In the genomic region with DNA sequence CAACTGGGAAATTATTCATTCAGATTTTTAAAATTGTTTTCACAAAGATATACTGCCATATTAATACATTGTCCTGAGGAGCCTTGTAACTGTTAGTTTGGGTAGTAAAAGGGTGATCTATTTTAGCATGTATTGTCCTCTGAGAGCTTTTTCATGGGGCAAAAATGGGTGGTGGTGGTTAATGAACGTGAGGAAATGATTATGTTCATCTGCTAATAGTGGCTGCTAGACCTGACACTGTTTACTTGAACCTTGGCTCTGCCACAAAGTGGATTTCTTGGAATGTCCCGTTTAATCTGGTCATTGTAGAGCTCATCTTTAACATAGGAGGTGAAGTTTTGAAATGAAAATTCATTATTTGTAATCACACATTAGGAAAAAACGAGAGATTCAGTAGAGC, we compare ENCODE assay signal across 8 mouse cellular contexts. TPM values are rescaled to one million over a fixed set of nuclear protein-coding genes. Genes with fewer than 3 reads are reported as not detected.
A peak's percentile ranks its signal among the peaks of the same experiment; 100 is the strongest.
DNase-seq lines count a peak whose midpoint lies in the region; ATAC-seq and TF ChIP-seq lines count a peak whose summit lies in the region.

No protein-coding gene starts in this region.

- H3K9ac ChIP-seq in kidney, embryonic 14.5 days (ENCODE audit: low read depth, low read length), result peak overlapping the region; percentile 44; the same call in 1 of the 2 replicates
- H3K9ac ChIP-seq in embryonic facial prominence, embryonic 12.5 days, result no peak overlapping the region; the same call in 1 of the 2 replicates
- H3K9ac ChIP-seq in hindbrain, postnatal 0 days (replicated peaks; ENCODE audit: low read length), result 0 out of 2 replicates have a peak overlapping the region, but pooled peaks have one; percentile 17
- no peak overlapping the region for H3K9ac ChIP-seq in midbrain, embryonic 15.5 days

- H3K4me2 ChIP-seq in kidney, embryonic 14.5 days (replicated peaks; ENCODE audit: low read depth, low read length), result peak overlapping the region; percentile 76
- H3K4me2 ChIP-seq in embryonic facial prominence, embryonic 12.5 days (replicated peaks), result peak overlapping the region; percentile 69
- peak overlapping the region; percentile 66 for H3K4me2 ChIP-seq in hindbrain, postnatal 0 days (ENCODE audit: low read depth, low read length)
- peak overlapping the region; percentile 73 for H3K4me2 ChIP-seq in midbrain, embryonic 15.5 days

- no peaks in the 10 kb centered on the region for H3K9me3 ChIP-seq in kidney, embryonic 14.5 days (ENCODE audit: control insufficient read depth, low read length)
- H3K9me3 ChIP-seq in embryonic facial prominence, embryonic 12.5 days, result no peaks in the 10 kb centered on the region
- H3K9me3 ChIP-seq in hindbrain, postnatal 0 days (ENCODE audit: low read length), result no peaks in the 10 kb centered on the region
- no peaks in the 10 kb centered on the region for H3K9me3 ChIP-seq in midbrain, embryonic 15.5 days

- peak overlapping the region; percentile 98 for H3K4me3 ChIP-seq in kidney, embryonic 14.5 days (ENCODE audit: low read length)
- H3K4me3 ChIP-seq in embryonic facial prominence, embryonic 12.5 days, result peak overlapping the region; percentile 20
- H3K4me3 ChIP-seq in hindbrain, postnatal 0 days (ENCODE audit: low read length), result peak overlapping the region; percentile 98
- H3K4me3 ChIP-seq in midbrain, embryonic 15.5 days, result peak overlapping the region; percentile 25

- no peaks in the 10 kb centered on the region for H3K27me3 ChIP-seq in kidney, embryonic 14.5 days (ENCODE audit: control insufficient read depth, insufficient read depth, low read length)
- H3K27me3 ChIP-seq in embryonic facial prominence, embryonic 12.5 days, result no peaks in the 10 kb centered on the region
- no peaks in the 10 kb centered on the region for H3K27me3 ChIP-seq in hindbrain, postnatal 0 days (ENCODE audit: insufficient read depth, low read length)
- no peaks in the 10 kb centered on the region for H3K27me3 ChIP-seq in midbrain, embryonic 15.5 days (replicated peaks)

- DNase-seq in kidney, adult 11 months, result no peak
- no peak for DNase-seq in hindbrain, postnatal 0 days (ENCODE audit: low spot score)
- DNase-seq in right cerebral cortex, adult 2 months (ENCODE audit: low spot score in 2 of 2), result no peak
- no peak for DNase-seq in ovary, postnatal 10 days (ENCODE audit: low spot score)
- DNase-seq in layer of hippocampus, adult 9-10 months (ENCODE audit: low spot score), result no peak

- H3K36me3 ChIP-seq in kidney, embryonic 14.5 days (ENCODE audit: control insufficient read depth, insufficient read depth, low read length), result no peaks in the 10 kb centered on the region
- no peaks in the 10 kb centered on the region for H3K36me3 ChIP-seq in embryonic facial prominence, embryonic 12.5 days
- no peaks in the 10 kb centered on the region for H3K36me3 ChIP-seq in hindbrain, postnatal 0 days (ENCODE audit: insufficient read depth, low read length)
- no peaks in the 10 kb centered on the region for H3K36me3 ChIP-seq in midbrain, embryonic 15.5 days (replicated peaks)

- 33% methylated on average over 3 of the region's 3 CpGs for WGBS in kidney, embryonic 14.5 days
- WGBS in embryonic facial prominence, embryonic 12.5 days, result 19% methylated on average over 3 of the region's 3 CpGs
- WGBS in hindbrain, postnatal 0 days, result 31% methylated on average over 3 of the region's 3 CpGs
- WGBS in midbrain, embryonic 15.5 days, result 19% methylated on average over 3 of the region's 3 CpGs

- no peak for ATAC-seq in kidney, embryonic 14.5 days (ENCODE audit: low FRiP score, low TSS enrichment)
- ATAC-seq in embryonic facial prominence, embryonic 12.5 days (ENCODE audit: insufficient number of reproducible peaks, insufficient read depth, low FRiP score, low TSS enrichment), result no peak
- no peak for ATAC-seq in hindbrain, postnatal 0 days
- no peak for ATAC-seq in midbrain, embryonic 15.5 days (replicated peaks)

- no peak for TF ChIP-seq CTCF in hindbrain, postnatal 0 days (IDR thresholded peaks at IDR 0.05; ENCODE audit: low read depth)

- H3K4me1 ChIP-seq in kidney, embryonic 14.5 days (ENCODE audit: control insufficient read depth, insufficient read depth, low read length), result peaks cover 26% of the 10 kb centered on the region
- H3K4me1 ChIP-seq in embryonic facial prominence, embryonic 12.5 days, result peaks cover 11% of the 10 kb centered on the region; the same call in 1 of the 2 replicates
- 0 out of 2 replicates have a peak, but pooled peaks cover 14% of the 10 kb centered on the region for H3K4me1 ChIP-seq in hindbrain, postnatal 0 days (ENCODE audit: insufficient read depth, low read length)
- H3K4me1 ChIP-seq in midbrain, embryonic 15.5 days, result peaks cover 26% of the 10 kb centered on the region

- H3K27ac ChIP-seq in kidney, embryonic 14.5 days (ENCODE audit: low read depth, low read length), result no peak overlapping the region
- no peak overlapping the region for H3K27ac ChIP-seq in embryonic facial prominence, embryonic 12.5 days
- H3K27ac ChIP-seq in hindbrain, postnatal 0 days, result no peak overlapping the region
- H3K27ac ChIP-seq in midbrain, embryonic 15.5 days, result no peak overlapping the region

RNA-seq across cellular contexts. Expression of a gene that starts 2.5 kb away (rescaled TPM):
- 20.2 and 23.0 TPM in 2 replicates for polyA plus RNA-seq in kidney, embryonic 14.5 days (2014; fragmentation: Nextera tagmentation; extraction: Ambion mirVana)
- polyA plus RNA-seq in embryonic facial prominence, embryonic 12.5 days (2016; fragmentation: Nextera tagmentation; extraction: Ambion mirVana), result 26.4 and 27.0 TPM in 2 replicates
- 50.0 and 57.1 TPM in 2 replicates for total RNA-seq in hindbrain, postnatal 0 days (2014; rRNA removed)
- polyA plus RNA-seq in hindbrain, postnatal 0 days (2015; fragmentation: Nextera tagmentation; extraction: Ambion mirVana), result 15.3 and 15.5 TPM in 2 replicates
- 10.6 and 11.2 TPM in 2 replicates for polyA plus RNA-seq in midbrain, embryonic 15.5 days (2015; fragmentation: Nextera tagmentation; extraction: Ambion mirVana)

Comparison
In these comparisons a context has a peak if more than half of its experiments do, and no peak if none do; other contexts are left out.
1. H3K4me3 ChIP-seq: peak in every context shown above with its lines; median percentile 98 in kidney, embryonic 14.5 days; 98 in hindbrain, postnatal 0 days; 25 in midbrain, embryonic 15.5 days; 20 in embryonic facial prominence, embryonic 12.5 days.
2. H3K9ac ChIP-seq: peak in kidney, embryonic 14.5 days (single experiment) and hindbrain, postnatal 0 days (single experiment); none in embryonic facial prominence, embryonic 12.5 days (single experiment) and midbrain, embryonic 15.5 days (single experiment).
3. Peak in every context shown above with its lines, with median percentiles within 50 percentile points of each other: H3K4me2 ChIP-seq.